Mouse (Mus musculus): ENCODE results near the gene Sema5b.

Sema5b gene

DNA sequence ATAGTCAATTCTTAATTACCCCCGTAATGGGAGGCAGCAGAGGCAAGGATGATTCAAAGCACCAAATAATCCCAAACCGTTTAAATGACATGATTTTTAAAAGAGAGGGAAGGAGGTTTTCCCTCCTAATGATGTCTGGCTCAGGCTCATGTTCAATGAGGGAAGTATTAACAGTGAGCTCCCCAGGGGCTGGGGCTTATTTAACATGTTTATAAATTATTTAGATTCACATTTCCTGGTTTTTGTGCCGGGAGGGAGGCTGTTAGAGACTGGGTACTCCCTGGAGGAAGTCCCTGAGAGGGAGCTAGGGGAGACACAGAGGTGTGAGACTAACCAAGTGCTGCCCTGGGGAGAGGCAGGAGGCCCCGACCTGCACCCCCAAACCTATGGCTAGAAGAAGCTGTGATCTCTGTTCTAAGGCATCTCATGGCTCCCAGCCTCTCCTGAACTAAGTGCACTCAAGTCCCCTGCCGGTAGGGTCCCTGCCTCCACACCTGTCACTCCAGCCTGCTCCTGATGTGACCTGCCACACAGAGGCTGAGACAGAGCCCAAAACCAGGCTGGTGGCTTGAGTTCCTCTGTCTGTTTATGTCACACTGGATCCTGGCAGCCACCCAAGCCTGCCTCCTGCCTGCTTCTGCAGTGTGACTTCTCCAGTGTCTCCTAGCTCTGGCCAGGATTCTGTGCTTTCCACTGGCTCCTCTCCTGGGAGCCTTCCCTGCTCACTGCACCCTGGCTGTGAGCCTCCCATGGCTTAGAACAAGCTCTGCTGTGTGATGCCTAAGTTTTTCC lies 51.5 kb downstream of the Sema5b start:
- in situ Hi-C loops (cut with MboI, MseI): no loop called here

DNA sequence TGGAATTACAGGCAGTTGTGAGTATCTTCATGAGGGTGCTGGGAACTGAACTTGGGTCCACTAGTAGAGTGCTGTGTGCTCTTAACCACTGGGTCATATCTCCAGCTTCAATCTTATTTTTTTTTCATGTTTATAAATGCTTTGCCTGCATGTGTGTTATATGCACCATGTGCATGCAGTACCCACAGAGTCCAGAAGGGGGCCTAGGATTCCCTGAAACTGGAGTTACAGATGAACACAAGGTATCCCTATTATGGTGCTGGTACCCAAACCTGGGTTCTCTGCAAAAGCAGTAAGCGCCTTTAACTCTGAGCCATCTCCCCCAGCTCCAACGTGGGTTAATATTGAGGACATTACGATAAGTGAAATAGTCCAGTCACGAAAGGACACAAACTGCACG lies 52.5 kb downstream of the Sema5b start:
- in situ Hi-C loops (cut with MboI, MseI): no loop called here

DNA sequence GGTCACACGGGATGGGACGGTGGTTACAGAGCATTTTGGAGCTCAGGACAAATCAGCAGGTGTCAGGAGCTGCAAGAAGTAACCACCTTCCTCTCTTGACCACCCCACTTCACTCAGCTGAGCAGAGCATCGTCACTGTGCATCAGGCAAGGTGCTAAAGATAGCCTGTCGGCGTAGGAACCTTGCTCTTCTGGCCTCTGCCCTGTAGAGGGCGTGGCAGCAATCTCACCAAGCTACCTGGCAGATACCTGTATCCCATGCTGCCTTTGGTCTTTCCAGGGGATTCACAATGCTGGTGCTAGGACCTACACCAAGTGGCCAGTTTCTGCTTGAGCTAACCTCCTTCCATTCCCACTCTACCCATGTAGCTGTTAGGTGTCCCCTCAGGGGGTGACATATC lies 55.3 kb downstream of the Sema5b start:
- in situ Hi-C loops (cut with MboI, MseI): no loop called here

DNA sequence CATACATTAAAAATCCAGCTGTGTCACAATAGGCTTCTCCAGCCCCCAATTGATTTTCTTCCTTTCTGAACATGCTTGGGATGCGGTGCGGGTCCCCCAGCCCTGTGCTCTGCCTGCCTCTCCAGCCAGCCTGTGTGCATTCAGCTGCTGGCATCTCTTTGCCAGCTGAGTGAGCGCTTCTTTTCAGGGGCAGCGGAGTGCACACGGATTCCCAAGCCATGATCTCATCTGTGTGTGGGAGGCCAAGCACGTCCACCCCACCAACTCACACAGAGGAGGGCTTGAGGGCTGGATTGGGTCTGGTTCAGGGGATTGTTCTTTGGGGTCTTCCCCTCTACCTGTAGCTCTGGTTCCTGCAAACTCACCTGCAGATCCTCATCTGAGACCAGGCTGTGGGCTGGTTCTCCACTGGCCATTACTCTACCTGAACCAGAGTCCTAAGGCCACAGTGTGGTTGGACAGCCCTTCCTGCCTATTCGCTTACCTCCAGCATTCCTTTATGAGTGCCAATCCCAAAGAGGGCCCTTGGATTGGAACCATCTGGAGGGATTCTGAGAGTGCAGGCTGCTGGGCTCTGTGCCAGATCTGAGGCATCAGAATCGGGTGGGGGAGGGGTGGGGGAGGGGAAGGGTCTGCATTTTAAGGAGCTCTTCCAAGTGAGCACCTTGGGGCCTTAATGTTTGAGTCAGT lies 55.9 kb downstream of the Sema5b start:
- in situ Hi-C loops (cut with MboI, MseI): no loop called here

DNA sequence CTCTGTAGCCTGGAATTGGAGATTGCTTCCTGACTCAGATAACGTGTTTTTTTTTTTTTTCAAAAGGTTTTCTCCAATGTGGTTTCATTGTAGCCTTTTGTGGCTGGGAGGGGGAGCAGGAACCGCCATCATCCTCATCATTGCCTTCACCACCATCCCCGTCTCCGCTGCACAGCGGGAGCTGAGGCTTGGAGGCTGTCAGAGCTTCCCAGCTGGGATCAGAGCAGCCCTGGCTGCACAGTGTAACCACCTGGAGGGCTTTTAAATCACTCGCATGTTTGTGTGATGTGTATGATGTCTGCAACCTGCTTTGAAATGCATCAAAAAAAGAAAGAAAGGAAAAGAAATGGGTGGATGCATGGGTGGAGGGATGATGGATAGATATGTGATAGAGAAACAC lies 57.0 kb downstream of the Sema5b start:
- in situ Hi-C loops (cut with MboI, MseI): no loop called here

DNA sequence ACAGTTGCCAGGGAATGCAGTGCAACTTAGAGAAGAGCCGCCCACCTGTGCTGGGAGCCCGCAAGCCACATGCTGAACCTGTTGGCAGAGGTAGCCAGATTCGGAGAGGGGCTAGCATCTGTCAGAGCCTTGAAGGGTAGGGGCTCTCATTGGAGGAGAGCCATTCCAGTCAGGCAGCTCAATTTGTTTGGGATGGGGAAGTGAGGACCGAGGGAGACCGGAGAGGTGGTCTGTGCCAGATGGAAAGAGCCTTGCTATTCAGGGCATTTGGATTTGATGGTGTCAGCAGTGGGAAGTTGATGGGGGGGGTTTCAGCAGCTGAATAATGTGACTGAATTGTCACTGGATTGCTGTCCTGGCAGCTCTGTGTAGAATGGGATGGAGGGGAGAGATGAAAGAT lies 57.9 kb downstream of the Sema5b start:
- in situ Hi-C loops (cut with MboI, MseI): no loop called here

DNA sequence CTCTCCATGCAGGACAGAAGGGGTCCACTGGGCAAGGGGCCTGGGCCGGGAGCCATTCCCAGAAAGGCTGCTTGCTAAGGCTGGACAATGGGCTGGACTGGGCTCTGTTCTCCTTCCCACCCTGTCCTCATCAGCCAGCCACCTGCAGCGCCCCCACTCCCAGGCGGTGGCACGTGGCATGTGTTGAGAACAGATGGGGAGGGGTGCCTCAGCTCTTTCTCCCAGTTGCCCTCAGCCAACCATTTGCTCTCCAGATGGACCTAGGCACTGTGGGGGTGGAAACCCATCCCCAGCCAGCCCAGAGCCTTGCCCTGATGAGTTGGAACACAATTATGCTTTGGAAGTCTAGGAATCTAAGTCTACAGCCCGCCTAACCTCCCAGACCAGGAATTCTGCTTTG lies 59.3 kb downstream of the Sema5b start:
- in situ Hi-C loops (cut with MboI, MseI): loop anchor here (5.0 kb wide), 1 partner anchor 58 kb away; the partner anchor contains the start of gene Sema5b

DNA sequence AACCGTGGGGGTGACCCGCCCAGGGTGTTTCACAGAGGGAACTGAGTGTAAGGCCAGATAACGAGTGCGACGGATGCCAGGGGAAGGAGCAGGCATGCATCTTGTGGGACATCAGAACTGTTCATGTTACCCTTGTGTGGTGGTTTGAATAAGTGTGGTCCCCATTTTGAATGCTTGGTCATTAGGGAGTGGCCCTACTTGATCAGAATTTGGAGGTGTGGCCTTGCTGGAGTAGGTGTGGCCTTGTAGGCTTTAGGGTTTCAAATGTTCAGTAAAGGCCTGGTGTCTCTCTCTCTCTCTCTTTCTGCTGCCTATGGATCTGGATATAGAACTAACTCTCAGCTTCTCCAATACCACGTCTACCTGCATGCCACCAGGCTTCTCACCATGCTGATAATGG lies 60.5 kb downstream of the Sema5b start:
- in situ Hi-C loops (cut with MboI, MseI): loop anchor here (5.0 kb wide), 1 partner anchor 59 kb away; the partner anchor contains the start of gene Sema5b

DNA sequence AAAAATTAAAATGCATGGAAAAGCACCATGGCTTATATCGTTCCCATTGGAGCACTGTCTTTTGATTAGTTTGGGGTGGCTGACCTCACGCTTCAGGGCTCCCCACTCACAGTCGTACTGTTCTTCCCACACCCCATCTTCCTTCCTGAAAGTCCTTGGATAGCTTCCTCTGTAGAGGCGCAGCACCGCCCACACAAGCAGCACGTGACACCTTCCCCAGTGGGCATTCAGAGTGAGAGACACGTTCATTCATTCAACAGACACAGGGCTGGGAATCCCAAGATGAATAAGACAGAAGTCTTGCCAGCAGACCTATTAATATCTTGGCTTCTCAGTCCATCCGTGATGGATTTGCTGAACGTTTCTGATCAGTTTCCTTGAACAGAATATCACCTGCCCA lies 61.6 kb downstream of the Sema5b start:
- in situ Hi-C loops (cut with MboI, MseI): loop anchor here (5.0 kb wide), 1 partner anchor 60 kb away; the partner anchor contains the start of gene Sema5b

DNA sequence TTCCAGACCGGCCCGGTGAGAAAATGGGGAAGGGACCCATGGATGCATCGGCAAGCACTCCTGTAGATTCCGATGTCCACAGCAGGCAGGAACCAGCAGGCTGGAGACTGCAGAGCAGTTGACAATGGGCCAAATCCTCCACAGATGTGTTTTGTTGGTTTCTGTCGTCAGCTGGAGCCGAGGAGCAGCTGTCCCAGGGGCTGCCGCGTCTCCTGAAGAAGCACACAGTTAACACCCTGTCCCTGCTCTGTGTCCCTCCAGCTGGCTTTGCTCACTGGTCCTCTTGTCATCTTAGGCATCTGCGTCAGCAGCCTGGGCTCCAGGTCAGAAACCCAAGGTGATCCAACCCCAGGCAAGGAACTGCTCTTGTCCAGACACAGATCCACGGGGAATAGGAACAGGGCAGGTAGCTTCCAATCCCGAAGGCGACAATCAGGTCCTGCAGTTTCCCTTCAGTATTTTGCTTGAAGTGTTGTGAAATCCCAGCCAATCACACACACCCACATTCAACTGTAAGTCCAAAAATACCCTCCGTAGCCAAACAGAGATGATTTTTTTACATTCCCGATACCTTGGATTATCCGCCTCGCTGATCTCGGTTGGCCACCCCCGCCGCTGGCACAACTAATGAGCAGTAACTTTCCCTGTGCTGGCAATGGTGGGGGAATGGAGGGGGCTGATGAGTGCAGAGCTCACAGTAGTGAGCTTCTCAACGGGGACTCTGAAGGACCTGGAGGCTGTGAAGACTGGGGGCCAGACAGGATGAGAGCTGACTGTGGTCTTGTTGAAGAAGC lies 63.0 kb downstream of the Sema5b start:
- in situ Hi-C loops (cut with MboI, MseI): loop anchor here (5.0 kb wide), 1 partner anchor 62 kb away; the partner anchor contains the start of gene Sema5b

DNA sequence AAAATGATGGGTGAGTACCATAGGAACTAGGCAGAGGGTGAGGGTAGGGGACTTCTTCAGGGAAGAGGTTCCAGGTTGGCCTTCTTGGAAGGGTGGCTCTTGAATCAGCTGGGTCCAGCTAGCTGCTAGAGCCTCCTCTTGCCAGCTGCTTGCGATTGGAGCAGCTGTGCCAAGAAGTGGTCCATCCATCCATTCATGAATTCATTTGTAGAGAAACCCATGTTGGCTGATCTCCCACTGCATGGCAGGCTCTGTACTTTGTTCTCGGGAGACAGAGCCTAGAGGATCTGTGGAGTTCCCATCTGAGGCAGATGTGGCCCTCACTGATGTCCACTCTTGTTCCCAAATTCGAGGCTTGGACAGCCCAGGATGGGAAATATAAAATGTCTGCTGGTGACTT lies 66.3 kb downstream of the Sema5b start:
- in situ Hi-C loops (cut with MboI, MseI): no loop called here

DNA sequence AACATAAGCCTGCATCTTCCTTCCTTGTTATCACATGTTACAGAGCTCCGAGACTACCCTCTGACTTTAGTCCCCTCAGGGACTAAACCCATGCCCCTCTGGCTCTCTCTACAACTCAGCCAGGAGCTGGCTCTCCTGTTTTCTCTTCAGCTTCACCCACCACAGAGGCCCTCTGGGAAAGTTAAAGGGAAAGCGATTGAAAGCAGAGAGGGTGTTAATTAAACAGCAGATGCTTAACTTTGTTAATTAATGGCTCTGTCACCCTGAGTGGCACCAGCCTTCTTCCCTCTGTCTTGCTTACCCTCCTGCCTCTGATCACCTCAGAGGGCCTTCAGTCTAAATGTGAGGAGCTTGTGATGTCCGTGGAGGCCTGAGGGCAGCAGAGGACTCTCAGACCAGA lies 67.3 kb downstream of the Sema5b start:
- in situ Hi-C loops (cut with MboI, MseI): no loop called here

DNA sequence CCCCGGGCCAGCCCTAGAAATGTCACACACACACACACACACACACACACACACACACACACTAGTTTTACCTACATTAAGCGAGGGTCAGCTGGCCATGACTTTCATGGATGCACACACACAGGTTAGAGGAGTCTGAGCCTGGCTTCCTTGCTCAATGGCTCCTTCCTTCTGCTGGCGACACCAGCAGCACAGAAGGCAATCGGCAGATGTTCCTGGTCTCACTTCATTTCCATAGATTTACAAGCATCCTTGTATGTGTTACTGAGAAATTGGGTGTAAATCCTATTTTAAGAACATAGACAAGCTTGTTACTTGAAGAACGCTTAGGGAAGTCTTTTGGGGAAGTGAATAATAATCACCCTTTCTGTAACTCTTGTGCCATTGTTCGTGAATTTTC lies 68.6 kb downstream of the Sema5b start:
- in situ Hi-C loops (cut with MboI, MseI): no loop called here

DNA sequence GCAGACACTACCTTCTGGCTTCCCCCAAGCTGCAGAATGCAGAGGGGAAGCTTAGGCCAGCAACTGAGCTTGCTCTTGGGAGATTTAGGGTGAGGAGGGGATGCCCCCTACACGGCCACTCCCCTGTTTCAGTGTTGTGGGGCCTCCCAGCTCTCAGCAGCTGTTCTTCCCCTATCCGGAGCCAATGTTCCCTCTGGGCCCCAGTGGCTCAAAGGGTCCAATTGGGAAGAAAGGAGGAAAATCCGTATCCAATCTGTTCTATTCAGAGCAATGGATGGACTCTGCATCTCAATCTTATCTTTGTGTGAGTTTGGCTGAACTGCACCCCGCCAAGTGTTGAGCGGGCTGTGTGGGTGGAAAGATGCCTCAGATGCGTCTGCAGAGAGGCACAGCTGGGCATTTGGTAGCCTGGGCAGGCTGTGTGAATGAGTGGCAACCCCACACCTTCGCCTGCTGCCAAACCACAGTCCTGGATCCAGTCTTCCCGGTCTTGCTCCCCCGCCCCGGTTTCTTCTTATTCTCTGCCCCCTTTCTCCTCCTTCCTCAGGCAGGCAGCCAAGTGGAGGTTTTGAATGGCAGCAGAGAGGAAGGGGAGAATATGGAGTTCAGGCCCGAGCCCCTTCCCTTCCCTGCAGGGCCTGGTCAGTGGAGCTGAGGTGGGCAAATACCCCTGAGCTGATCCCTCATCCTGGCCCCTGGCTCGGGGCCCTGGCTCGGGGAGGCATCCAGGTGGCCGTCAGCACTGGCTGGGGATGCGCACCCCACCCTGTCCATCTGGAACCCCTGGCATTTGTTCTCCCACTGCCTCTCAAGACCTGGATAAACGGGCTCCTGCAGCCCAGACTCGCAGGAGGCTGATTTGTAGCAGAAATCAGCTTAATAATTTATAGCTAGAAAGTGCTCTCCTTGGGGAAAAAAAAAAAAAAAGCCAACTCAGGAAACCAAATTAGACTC lies 73.2 kb downstream of the Sema5b start:
- in situ Hi-C loops (cut with MboI, MseI): no loop called here

DNA sequence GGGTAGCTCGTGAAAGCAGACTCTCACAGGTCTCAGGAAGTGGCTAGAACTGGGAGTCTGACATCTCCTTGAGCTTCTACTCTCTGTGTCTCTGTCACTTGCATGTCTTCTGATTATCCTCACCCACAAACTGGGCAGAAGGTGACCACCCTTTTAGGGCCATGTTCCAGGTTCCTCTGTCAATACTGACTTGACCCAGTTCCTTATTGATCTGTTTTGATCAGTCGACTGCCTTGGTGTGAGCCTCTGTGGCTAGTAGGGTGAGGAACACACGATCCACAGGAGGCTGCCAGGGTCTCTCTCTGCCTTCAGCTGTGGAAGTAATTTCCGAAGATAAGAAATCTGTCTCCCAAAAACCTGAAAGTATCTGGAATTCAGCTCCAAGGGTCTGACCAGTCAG lies 76.8 kb downstream of the Sema5b start:
- in situ Hi-C loops (cut with MboI, MseI): no loop called here

DNA sequence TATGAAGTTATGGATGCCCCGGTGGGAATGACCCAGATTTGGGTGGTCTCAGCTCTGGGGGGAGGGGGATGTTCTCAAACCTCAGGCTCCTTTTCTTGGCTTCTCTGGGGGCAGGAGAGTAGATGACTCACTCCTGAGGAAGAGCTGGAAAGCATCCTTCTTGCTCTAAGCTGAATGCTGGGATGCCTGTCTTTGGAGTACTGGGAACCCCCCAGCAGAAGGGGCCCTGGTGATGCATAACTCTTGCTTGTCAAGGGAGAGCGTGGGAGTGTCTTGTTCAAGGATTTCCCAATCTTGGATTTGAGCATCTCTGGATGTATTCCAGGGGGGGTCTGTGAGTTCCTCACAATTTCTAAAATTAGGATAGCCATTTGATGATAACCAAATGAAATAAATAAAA lies 82.1 kb downstream of the Sema5b start:
- in situ Hi-C loops (cut with MboI, MseI): loop anchor here (10.0 kb wide), 1 partner anchor 328 kb away; no protein-coding TSS in a partner anchor

DNA sequence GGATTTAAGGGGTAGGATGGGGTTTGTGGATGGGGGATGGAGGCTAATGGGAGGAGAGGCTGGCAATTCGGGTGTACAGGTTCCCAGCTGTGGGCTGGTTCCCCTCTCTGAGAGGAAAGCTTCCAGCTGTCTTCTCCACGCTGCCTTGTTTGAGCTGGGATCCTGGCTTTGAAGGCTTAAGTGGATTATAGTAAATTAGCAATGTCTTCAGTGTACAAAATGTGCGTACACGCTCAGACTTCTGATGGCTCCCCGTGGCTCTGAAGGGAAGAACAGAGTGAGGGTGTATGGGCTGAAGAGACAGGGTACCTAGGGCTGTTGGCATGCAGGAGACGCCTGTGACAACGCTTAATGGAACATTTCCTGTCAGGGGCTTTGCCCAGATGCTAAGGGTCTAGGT lies 83.0 kb downstream of the Sema5b start:
- in situ Hi-C loops (cut with MboI, MseI): loop anchor here (10.0 kb wide), 1 partner anchor 329 kb away; no protein-coding TSS in a partner anchor

DNA sequence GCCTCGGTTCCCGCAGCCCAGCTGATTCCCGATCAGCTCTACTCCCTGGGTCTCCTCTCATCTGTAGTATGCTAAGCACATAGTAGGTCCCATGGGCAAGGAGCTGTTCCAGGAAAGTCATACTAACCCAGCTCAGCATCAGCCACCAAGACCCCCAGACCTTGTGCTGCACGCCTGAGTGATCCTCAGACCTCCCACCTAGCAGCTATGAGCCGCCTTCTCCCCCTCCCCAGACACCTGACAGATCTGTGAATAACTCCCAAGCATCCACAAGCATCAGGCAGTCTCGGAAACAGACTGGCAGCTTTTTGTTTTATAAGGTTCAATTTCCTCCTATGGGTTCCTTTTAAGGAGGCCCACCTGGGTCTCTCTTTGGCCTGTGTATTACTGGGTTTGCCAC lies 83.9 kb downstream of the Sema5b start:
- in situ Hi-C loops (cut with MboI, MseI): loop anchor here (10.0 kb wide), 1 partner anchor 330 kb away; no protein-coding TSS in a partner anchor

DNA sequence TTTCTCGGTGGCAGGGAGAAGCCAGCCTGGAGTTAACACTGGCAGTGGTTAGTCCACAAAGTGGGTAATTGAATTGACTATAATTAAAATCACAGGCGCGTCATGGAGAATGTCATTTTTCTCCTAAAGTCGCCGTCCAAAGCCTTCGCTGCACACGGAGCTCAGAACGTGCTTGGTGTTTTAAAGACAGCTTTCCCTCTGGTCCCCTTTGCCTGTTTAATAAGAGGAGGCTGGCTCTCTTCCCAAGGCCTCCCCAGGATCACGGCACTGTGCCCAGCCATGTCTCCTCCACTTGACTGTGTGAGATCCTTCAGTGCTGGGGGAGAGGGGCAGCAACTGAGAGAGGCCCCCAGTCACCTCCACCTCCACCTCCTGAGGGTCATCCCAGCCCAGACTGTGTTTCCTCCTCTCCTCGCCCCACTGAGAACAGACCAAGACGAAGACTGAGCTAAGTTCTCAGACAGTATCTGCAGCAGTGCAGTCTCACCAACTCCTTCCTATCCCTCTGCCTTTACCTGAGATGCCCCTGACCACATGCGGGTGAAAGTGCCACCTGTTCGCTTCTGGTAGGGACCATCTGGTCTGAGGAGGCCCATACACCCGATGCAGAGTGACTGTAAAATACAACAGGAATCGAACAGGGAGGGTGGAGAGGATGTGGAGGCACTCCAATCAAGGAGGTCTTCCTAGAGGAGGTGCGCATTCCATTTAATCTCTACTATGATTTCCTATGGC lies 84.5 kb downstream of the Sema5b start:
- in situ Hi-C loops (cut with MboI, MseI): loop anchor here (10.0 kb wide), 1 partner anchor 331 kb away; no protein-coding TSS in a partner anchor

All from regulatory T cell (primary cell).